Mouse (Mus musculus): ENCODE measurements around the gene Psmd2.
"Not testable (repeated sequence)": the region's sequence is repeated elsewhere in the genome, so short reads cannot be mapped to it uniquely, and the experiment has no call there.

Gene Psmd2

DNA sequence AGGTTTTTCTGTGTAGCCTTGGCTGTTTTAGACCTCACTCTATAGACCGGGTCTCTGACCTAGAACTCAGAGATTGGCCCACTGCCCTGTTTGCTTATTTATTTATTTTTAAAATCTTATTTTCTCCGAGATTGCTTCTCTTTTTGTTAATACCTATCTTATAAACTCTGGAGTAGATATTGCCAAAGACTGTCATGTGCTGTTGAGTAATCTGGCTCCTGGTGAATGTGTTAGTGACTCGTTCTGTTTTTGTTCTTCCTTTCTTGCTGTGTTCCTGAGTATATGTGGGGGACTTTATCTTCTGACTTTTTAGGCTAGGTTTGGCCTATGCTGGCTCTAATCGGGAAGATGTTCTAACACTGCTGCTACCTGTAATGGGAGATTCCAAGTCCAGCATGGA, 6.2 kb downstream of the Psmd2 start:
- no peak for DNase-seq (ENCODE audit: low spot score)

DNA sequence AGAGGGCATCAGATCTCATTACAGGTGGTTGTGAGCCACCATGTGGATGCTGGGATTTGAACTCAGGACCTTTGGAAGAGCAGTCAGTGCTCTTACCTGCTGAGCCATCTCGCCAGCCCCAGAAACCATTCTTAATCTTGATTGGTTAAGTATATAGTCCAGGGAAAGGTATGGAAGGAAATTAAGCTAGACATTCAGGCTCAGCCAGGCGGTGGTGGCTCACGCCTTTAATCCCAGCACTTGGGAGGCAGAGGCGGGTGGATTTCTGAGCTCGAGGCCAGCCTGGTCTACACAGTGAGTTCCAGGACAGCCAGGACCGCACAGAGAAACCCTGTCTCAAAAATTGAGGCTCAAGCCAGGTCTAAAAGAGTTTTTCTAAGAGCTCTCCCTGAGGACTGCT, 16.6 kb downstream of the Psmd2 start, which contains the start of gene Eif4g1:
Gene Eif4g1, plus strand, starts transcription at position 301 of the 400 bp plus-strand sequence.
- not testable (repeated sequence) for DNase-seq (ENCODE audit: low spot score)

DNA sequence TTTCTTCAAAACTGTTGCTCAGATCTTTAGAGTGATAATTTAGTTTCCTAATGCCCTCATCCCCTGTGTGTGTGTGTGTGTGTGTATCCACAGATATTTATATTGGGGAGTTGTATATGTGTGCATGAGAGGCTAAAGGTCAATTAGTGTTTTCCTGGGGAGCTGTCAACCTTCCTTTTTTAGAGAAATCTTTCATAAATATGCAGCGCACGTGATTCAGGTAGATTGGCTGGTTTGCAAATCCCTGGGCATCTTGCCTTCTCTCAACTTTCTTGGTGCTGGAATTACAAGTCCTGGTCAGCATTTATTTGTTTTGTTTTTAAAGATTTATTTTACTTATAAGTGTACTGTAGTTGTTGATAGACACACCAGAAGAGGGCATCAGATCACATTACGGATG, 18.8 kb downstream of the Psmd2 start:
- DNase-seq (ENCODE audit: low spot score) = no peak

DNA sequence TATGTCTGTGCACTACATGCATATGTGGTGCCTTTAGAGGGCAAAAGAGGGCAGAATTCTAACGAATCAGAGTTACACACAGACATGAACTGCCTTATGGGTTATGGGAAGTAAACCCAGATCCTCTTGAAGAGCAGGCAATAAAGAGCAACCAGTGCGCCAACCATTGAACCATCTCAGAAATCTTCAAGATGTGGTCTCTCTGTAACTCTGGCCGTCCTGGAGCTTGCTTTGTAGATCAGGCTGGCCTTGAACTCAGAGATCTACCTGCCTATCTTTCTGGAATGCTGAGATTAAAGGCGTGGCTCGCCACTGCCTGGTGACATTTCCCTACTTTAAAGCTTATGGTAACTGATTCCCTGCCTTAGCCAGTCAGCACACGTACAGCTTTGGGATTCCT, 20.4 kb downstream of the Psmd2 start:
- no peak for DNase-seq (ENCODE audit: low spot score)

DNA sequence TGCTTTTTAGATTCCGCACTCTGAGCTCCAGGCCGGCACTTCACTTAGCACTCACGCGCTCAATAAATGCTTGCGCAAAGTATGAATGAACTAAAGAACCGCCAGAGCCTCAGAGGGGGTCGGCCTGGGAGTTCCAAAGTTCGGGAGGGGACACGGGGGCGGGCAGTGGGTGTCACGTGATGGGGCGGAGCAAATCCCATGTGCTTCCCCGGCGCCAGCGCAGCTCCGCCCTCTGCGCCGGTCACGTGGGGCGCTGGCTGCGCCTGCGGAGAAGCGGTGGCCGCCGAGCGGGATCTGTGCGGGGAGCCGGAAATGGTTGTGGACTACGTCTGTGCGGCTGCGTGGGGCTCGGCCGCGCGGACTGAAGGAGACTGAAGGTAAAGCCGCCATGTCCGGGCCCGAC, 21.0 kb downstream of the Psmd2 start:
- peak; percentile 89 for DNase-seq (ENCODE audit: low spot score)

DNA sequence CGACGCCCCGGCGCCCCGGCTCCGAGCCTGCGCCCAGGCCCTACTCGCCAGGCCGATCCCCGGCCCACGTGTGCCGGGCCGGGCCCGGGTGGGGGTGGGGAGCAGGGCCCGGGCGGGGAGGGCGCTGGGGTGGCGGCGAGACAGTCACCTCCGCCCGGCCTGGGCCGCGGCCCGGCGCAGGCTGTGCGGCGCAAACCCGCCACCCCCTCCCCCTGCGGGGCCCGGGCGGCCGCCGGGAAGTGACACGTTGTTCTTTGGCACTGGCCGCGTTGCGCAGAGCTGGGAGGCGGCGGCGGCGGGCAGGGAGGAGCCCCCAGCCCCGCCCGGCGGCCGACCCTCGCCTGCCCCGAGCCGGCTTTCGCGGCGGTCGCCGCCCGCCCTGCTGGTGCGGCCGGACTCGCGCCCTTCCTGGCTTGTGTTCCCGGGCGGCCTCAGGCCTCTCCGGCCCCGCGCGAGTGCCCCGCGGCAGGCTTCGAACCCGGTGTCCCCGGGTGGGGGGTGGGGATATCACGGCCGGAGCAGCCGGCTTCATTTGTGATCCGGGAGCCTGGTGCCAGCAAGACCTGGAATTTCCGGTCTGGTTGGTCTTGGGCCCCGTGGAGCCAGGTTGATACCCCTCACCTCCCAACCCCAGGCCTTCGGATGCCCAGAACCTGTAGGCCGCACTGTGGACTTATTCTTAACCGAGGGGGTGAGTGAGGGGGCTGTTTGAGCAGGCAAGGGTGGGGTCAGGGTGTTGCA, 21.7 kb downstream of the Psmd2 start:
- no peak for DNase-seq (ENCODE audit: low spot score)

DNA sequence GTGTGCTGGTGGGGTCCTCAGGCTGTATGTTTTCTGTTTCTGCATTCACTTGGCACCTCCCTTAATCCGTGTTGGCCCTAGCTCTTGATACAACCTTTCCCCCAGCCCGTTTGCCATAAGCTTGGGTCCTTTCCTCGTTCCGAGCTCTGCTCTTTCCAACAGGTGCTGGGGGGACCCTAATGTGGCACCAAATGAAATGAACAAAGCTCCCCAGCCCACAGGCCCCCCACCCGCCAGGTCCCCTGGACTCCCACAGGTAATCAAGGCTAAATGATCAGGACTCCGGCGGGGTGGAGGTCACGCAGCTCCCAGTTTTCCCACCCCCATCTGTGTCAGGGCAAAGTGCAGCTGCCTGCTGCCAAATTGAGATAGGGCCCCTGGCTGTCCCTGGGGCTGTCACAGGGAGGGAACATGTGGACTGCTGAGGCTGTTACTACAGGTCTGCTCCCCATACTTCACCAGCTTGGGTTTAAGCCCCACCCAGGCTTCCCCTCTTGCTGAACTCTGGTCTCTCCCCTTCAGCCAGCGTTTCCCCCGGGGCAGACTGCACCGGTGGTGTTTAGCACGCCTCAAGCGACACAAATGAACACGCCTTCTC, 22.4 kb downstream of the Psmd2 start:
- DNase-seq (ENCODE audit: low spot score) = no peak

DNA sequence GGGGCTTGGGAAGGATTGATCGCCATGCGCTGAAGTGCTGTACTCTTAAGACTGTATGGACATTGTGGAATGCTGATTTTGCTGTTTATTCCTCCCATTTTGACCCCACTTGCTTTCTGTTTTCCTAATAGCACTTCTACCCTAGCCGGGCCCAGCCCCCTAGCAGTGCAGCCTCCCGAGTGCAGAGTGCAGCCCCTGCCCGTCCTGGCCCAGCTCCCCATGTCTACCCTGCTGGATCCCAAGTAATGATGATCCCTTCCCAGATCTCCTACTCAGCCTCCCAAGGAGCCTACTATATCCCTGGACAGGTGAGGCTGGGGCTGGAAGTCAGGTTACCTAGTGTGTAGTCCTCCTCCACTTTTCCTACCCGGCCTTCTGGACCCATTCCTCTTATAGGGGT, 23.8 kb downstream of the Psmd2 start:
- no peak for DNase-seq (ENCODE audit: low spot score)

DNA sequence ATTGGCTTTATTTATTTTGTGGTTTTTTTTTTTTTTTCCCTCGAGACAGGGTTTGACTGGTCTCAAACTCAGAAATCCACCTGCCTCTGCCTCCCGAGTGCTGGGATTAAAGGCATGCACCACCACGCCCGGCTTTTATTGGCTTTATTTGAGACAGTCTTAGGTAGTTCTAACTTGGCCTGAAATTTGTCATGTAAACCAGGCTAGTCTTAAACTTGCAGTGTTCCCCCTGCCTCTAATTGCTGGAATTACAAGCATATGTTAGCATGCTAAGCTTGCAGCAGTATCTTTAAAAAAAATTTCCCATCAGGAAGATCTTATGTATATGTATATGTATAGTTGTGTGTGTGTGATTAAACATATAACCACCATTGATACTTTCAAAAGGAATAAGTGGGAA, 25.2 kb downstream of the Psmd2 start:
- no peak for DNase-seq (ENCODE audit: low spot score)

DNA sequence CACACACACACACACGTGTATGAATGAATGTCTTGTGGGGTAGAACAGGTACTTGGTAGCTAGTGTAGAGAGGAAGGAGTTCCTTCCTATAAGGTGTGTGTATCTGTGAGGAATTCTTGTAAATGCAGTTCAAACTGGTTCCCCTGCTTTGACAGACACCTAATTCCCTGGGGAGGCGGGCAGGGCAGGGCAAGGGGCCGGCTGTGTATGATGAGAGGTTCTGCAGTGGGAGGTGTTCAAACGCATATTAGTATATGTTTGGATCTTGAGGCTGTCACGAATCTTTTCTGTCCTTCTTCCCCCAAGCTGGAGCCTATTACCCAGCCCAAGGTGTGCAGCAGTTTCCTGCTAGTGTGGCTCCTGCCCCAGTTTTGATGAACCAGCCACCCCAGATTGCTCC, 25.9 kb downstream of the Psmd2 start:
- DNase-seq (ENCODE audit: low spot score) = no peak

DNA sequence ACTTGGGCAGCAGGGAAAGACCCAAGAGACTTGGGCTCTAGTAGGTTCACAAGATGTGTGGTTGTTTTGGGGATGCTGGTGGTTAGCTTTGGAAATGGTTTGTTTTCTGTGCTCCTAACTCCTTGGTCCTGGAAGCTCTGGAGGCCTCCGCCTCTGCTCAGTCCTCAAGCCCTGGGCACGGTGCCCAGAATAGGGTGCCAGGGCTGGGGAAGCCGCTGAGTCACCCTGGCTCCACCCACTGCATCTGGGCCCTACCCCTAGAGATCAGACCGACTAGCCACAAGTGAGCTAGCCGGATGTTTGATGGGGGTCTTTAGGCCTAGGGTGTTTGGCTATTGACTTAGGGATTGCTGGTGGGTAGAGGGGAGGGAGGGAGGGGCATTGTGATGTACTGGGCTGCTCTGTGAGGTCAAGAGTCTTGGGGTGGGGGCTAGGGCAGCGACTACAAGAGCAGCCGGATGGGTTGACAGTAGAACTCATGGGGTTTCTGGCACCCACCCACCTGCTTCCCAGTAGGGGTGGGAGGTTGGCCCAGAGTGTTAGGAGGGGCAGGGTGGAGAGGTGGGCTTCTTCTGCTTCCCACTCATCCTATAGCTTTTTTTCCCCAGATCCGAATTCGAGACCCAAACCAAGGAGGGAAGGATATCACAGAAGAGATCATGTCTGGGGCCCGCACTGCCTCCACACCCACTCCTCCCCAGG, 26.7 kb downstream of the Psmd2 start:
- DNase-seq (ENCODE audit: low spot score) = peak; percentile 45

DNA sequence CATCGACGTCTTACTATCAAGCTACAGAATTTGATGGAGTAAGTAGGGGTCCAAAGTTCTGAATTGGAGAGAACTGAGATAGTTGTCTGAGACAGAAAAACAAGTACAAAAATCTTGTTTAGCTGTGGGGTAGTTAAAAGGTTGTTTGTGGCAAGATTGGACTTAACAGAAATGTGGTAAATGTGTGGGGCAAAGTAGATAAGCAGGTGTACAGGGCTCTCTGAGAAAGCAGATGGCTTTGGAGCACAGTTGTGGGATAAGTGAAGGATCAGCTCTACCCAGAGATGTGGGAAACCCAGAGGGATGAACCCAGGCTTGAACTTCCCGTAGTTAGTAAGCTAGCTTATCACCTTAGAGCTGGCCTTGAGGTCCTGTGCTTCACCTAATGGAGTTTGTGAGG, 39.3 kb downstream of the Psmd2 start:
- no peak for DNase-seq (ENCODE audit: low spot score)

DNA sequence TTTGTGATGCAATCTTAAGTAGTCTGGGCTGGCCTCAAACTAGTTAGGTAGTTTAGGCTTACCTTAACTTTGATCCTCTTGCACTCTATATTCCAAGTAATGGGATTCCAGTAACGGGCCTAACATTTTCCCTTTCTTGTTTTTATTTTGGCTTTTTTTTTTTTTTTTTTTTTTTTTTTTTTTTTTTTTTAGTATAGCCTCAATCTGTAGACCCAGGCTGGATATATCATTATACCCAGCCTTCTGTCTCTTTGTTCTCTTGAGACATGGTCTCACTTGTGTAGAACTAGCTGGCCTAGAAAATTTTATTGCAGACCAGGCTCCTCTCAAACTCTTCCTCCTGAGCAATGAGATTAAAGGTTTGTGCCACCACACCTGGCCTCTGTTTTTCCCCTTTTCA, 40.2 kb downstream of the Psmd2 start:
- DNase-seq (ENCODE audit: low spot score) = no peak

DNA sequence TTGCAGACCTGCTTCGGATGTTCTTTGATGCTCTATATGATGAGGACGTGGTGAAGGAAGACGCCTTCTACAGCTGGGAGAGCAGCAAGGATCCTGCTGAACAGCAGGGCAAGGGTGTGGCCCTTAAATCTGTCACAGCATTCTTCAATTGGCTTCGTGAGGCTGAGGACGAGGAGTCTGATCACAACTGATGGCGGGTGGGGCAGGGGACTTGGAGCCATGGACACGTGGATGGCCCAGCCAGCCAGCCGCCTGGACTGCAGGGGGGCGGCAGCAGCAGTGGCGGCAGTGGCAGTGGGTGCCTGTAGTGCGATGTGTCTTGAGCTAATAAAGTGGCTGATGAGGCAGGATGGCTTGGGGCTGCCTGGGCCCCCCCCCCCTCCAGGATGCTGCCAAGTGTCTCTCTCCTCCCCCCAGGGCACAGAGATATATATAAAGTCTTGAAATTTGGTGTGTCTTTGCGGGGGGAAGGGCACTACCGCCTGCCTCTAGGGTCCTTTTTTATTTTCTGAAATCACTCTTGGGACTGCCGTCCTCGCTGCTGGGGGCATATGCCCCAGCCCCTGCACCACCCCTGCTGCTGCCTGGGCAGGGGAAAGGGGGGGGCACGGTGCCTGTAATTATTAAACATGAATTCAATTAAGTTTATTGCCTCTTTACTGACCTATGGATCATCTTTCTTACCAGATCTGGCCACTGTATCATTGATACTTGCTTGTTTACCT, 41.0 kb downstream of the Psmd2 start:
- no peak for DNase-seq (ENCODE audit: low spot score)

DNA sequence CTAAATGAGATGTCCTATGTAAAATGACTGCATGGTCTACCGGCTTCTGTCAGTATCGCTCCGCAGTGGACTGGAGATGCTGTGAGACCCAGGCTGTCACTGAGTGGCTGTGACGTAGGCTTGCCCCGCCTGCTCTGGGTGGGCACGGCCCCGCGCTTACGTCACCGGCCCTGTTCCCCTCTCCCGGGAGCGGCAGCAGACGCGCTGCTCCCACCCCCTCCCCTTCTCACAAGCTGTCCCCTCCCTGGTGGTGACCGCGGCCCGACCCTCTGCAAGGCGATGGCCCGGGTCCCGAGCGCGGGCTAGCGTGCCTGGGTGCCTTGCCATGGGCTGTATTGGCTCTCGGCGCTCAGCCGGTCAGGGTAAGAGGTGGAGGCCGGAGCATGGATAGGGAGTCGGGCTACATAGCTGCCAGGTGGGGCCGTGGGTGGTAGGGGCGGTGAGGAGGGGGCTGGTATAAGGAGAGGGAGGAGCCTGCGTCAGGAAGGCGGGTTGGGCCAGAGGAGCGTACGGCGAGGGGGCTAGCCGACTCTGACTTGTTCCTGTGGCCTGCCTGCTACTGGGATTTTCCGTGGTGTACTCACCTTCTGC, 41.8 kb downstream of the Psmd2 start, which contains the start of gene Fam131a:
Gene Fam131a, plus strand, starts transcription at position 131 of the 591 bp plus-strand sequence.
- DNase-seq (ENCODE audit: low spot score) = no peak

DNA sequence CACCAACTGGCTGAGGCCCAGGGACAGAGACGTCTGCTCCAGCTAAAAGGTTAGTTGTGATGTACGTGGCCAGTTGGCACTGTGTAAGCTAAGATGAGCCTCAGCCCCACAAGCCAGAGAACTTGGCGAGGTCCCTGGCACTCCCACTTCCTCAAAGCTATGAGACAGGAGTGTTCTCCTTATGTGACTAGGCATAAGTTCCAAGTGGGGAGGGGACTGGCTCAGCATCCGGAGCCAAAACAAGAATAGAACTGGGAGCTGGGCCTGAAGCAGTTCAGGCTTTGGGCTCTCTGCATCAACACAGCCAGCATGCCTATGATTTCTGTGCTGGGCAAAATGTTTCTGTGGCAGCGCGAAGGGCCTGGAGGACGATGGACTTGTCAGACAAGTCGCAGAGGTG, 43.3 kb downstream of the Psmd2 start:
- no peak for DNase-seq (ENCODE audit: low spot score)

DNA sequence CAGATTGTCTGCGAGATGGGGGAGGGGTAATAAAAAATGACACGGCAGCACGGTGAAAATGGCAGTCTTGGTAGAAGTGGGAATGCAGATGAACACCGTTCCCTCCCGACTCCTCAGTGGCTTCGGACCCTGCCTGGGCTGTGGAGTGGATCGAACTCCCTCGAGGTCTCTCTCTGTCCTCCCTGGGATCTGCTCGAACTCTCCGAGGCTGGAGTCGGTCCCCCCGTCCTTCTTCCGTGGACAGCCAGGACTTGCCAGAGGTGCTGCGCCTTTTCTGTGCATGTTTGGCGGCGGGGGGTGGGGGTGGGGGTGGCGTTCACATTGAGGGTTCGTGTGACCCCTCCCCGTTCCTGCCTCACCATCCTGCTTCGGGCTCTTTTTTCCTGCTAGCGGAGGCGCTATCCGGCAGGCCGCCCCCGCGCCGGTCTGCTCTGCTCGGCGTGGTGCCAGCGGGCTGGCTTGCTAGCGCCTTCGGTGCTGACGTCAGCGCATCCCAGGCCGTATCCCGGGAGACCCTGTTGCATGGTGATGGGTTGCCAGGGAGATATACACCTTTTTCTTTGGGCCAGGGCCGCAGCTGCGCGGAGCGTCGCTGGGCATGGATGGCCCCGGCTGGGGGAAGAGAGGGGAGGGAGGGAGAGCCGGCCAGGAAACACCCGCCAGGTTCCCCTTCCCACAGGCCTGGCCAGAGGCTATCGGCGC, 44.3 kb downstream of the Psmd2 start:
- DNase-seq (ENCODE audit: low spot score) = no peak

DNA sequence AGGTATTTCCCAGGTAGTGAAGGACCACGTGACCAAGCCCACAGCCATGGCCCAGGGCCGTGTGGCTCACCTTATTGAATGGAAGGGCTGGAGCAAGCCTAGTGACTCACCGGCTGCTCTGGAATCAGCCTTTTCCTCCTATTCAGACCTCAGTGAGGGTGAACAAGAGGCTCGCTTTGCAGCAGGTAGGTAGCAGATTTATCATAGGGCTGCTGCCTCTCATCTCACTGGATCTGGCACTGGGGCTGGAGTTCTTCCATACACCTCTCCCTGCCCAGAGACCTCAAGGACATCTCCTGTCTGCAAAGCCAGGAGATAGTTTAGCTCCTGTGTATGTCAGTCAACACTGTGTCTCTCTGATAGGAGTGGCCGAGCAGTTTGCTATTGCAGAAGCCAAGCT, 47.8 kb downstream of the Psmd2 start:
- no peak for DNase-seq (ENCODE audit: low spot score)

DNA sequence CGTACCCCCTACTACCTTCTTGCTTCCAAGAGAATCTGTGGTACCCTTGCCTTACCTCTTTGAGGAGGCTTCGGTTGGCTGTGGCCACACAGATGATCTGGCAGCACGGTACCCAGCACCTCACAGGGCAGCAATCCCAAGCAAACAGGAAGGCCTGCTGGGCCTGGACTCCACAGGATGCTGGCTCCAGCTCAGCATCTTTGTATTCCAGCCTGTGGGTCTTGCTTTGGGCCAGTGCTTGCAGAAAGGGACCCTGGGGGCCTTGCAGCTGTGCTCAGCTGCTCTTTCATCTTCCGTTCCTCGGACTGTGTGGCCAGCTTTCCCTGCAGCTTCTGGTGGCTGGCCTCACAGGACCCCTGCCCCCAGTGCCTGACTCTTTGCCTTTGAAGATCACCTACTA, 48.6 kb downstream of the Psmd2 start:
- no peak for DNase-seq (ENCODE audit: low spot score)

DNA sequence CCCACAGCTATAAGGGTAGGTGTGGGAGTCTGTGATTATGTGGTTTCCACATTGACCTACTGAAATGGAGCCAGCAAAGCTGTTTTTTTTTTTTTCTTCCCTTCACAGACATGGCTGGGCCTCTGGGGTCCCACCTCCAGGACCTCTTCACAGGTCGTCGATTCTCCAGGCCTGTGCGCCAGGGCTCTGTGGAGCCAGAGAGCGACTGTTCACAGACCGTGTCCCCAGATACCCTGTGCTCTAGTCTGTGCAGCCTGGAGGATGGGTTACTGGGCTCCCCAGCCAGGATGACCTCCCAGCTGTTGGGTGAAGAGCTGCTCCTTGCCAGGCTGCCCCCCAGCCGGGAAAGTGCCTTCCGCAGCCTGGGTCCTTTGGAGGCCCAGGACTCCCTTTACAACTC, 49.9 kb downstream of the Psmd2 start:
- no peak for DNase-seq (ENCODE audit: low spot score)

DNA sequence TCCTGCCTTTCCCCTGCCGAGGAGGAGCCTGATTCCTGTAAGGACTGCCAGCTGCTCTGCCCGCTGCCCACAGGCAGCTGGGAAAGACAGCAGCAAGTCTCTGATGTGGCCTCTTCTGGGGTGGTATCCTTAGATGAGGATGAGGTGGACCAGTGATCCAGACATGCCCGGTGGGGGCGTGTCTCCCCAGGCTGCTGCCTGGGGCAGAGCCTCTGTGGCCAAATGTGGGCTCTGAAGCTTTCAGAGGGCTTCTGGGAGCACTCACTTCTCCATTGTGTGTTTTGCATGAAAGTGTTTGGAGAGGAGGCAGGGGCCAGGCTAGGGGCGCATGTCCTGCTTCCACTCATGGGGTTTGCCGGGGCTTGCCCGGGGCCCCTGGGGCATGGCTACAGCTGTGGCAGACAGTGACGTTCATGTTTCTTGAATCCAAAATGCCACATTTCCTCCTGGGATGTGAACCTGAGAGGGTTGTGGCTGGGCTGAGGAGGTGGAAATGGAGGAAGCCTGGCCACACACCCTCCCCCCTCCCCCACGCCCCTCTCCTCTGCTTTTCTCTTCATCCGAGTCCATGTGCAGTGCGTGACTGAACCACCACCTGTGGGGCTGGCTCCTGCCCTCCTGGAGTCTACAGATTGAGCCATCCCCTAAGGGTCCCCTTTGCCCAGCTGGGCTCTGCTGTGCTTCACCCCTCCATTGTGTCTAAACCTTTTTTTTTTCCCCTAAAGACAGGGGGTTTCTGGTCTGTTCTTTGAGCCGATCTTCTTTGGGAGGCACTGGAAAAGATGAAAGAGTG, 50.5 kb downstream of the Psmd2 start:
- no peak for DNase-seq (ENCODE audit: low spot score)

Measured in urinary bladder, postnatal 10 days (tissue).